Mouse (Mus musculus): ENCODE measurements around the gene Mpg.

GRCm38 (mm10) chr11:32181973-32182868, 44.1 kb upstream of the Mpg start:
- peak; percentile 91 for TF ChIP-seq CTCF (IDR thresholded peaks at IDR 0.05; ENCODE audit: low read depth)
- TF ChIP-seq EP300 (IDR thresholded peaks at IDR 0.05; ENCODE audit: low read depth): no peak
